Comparison of ENCODE assay signal across 22 mouse cellular contexts in genomic region chr11:12197542-12197941, GRCm38 (mm10).
DNase-seq lines count a peak whose midpoint lies in the region; ATAC-seq and TF ChIP-seq lines count a peak whose summit lies in the region.
"Had no signal": no experiment of that assay in that cellular context is flagged by ENCODE, and none has a peak within 500 bp of the region (broad histone marks: within the 10 kb centered on the region; RNA-seq: fewer than 3 reads in every experiment).

No protein-coding gene starts in this region.

- no peak overlapping the region for H3K27ac ChIP-seq in liver, embryonic 13.5 days
- H3K27ac ChIP-seq in liver, embryonic 15.5 days (replicated peaks) = no peak overlapping the region
- H3K27ac ChIP-seq in liver, embryonic 16.5 days (ENCODE audit: low read length) = no peak overlapping the region
- H3K27ac ChIP-seq in midbrain, postnatal 0 days (ENCODE audit: low read depth, low read length) = no peak overlapping the region
- H3K27ac ChIP-seq: embryonic facial prominence, embryonic 13.5 days; embryonic facial prominence, embryonic 15.5 days; forebrain, embryonic 10.5 days; forebrain, embryonic 12.5 days had no signal

- H3K9ac ChIP-seq in liver, embryonic 13.5 days = no peak overlapping the region
- no peak overlapping the region for H3K9ac ChIP-seq in liver, embryonic 15.5 days
- H3K9ac ChIP-seq in liver, embryonic 16.5 days (ENCODE audit: low read depth, low read length) = no peak overlapping the region
- H3K9ac ChIP-seq in midbrain, postnatal 0 days (replicated peaks; ENCODE audit: low read length, poor library complexity, severe bottlenecking) = no peak overlapping the region
- H3K9ac ChIP-seq: embryonic facial prominence, embryonic 13.5 days; embryonic facial prominence, embryonic 15.5 days; forebrain, embryonic 12.5 days had no signal

- no peak overlapping the region for H3K4me3 ChIP-seq in liver, embryonic 13.5 days (replicated peaks)
- no peak overlapping the region for H3K4me3 ChIP-seq in liver, embryonic 15.5 days (replicated peaks)
- H3K4me3 ChIP-seq in liver, embryonic 16.5 days (ENCODE audit: low read depth, low read length) = no peak overlapping the region
- no peak overlapping the region for H3K4me3 ChIP-seq in midbrain, postnatal 0 days (ENCODE audit: low read depth, low read length)
- H3K4me3 ChIP-seq: embryonic facial prominence, embryonic 13.5 days; embryonic facial prominence, embryonic 15.5 days; erythroblast, embryonic 14.5 days; forebrain, embryonic 10.5 days; forebrain, embryonic 12.5 days had no signal

- H3K27me3 ChIP-seq in liver, embryonic 13.5 days = no peaks in the 10 kb centered on the region; the same call in 1 of the 2 replicates
- H3K27me3 ChIP-seq in liver, embryonic 15.5 days = no peaks in the 10 kb centered on the region; the same call in none of the 2 replicates
- no peaks in the 10 kb centered on the region for H3K27me3 ChIP-seq in liver, embryonic 16.5 days (ENCODE audit: control insufficient read depth, insufficient read depth, low read depth, low read length)
- no peaks in the 10 kb centered on the region for H3K27me3 ChIP-seq in midbrain, postnatal 0 days (ENCODE audit: insufficient read depth, low read length)
- H3K27me3 ChIP-seq: embryonic facial prominence, embryonic 13.5 days; embryonic facial prominence, embryonic 15.5 days; forebrain, embryonic 12.5 days had no signal

- H3K4me2 ChIP-seq in liver, embryonic 13.5 days = no peak overlapping the region
- H3K4me2 ChIP-seq in liver, embryonic 15.5 days = no peak overlapping the region
- no peak overlapping the region for H3K4me2 ChIP-seq in liver, embryonic 16.5 days (ENCODE audit: low read depth, low read length)
- H3K4me2 ChIP-seq in midbrain, postnatal 0 days (ENCODE audit: low read depth, low read length, poor library complexity, severe bottlenecking) = no peak overlapping the region
- H3K4me2 ChIP-seq: embryonic facial prominence, embryonic 13.5 days; embryonic facial prominence, embryonic 15.5 days; forebrain, embryonic 12.5 days had no signal

- peak; percentile 73; the same call in 1 of the 2 replicates for ATAC-seq in liver, embryonic 13.5 days (ENCODE audit: low read depth)
- ATAC-seq in liver, embryonic 15.5 days (ENCODE audit: insufficient read depth) = peak; percentile 72
- peak; percentile 81; the same call in 1 of the 2 replicates for ATAC-seq in liver, embryonic 16.5 days (ENCODE audit: low read depth)
- ATAC-seq in midbrain, postnatal 0 days (ENCODE audit: low FRiP score) = no peak
- ATAC-seq: forebrain, embryonic 14.5 days had no signal

- no peaks in the 10 kb centered on the region for H3K9me3 ChIP-seq in liver, embryonic 13.5 days (replicated peaks)
- no peaks in the 10 kb centered on the region for H3K9me3 ChIP-seq in liver, embryonic 15.5 days (replicated peaks)
- no peaks in the 10 kb centered on the region for H3K9me3 ChIP-seq in liver, embryonic 16.5 days (replicated peaks; ENCODE audit: control insufficient read depth, low read length)
- H3K9me3 ChIP-seq in midbrain, postnatal 0 days (ENCODE audit: low read length) = no peaks in the 10 kb centered on the region
- H3K9me3 ChIP-seq: embryonic facial prominence, embryonic 13.5 days; embryonic facial prominence, embryonic 15.5 days; forebrain, embryonic 10.5 days; forebrain, embryonic 12.5 days had no signal

- no peak for DNase-seq in liver, embryonic 13.5 days
- DNase-seq in liver = no peak
- no peak for DNase-seq in lung, adult 18-20 months
- DNase-seq in midbrain, postnatal 0 days (ENCODE audit: low spot score) = no peak
- DNase-seq: adrenal gland, adult 2 months; adrenal gland, postnatal 10 days; adrenal gland, postnatal 25 days; cerebellum, adult 11 months; cerebellum, adult 18-20 months; cerebellum, adult 8-10 months; cerebellum, adult 9-11 months; cerebellum, postnatal 14 days; cerebellum, postnatal 36 days; embryo, embryonic 11 days had no signal

- no peaks in the 10 kb centered on the region for H3K4me1 ChIP-seq in liver, embryonic 13.5 days (replicated peaks)
- no peaks in the 10 kb centered on the region for H3K4me1 ChIP-seq in liver, embryonic 15.5 days (replicated peaks)
- H3K4me1 ChIP-seq in liver, embryonic 16.5 days (ENCODE audit: control insufficient read depth, low read depth, low read length) = no peaks in the 10 kb centered on the region
- H3K4me1 ChIP-seq in midbrain, postnatal 0 days (ENCODE audit: insufficient read depth, low read length) = no peaks in the 10 kb centered on the region
- H3K4me1 ChIP-seq: embryonic facial prominence, embryonic 13.5 days; embryonic facial prominence, embryonic 15.5 days; forebrain, embryonic 10.5 days; forebrain, embryonic 12.5 days had no signal

- H3K36me3 ChIP-seq in liver, embryonic 13.5 days = no peaks in the 10 kb centered on the region
- no peaks in the 10 kb centered on the region for H3K36me3 ChIP-seq in liver, embryonic 15.5 days (replicated peaks)
- H3K36me3 ChIP-seq in liver, embryonic 16.5 days (ENCODE audit: control insufficient read depth, insufficient read depth) = no peaks in the 10 kb centered on the region
- H3K36me3 ChIP-seq in midbrain, postnatal 0 days (ENCODE audit: insufficient read depth, low read length) = no peaks in the 10 kb centered on the region
- H3K36me3 ChIP-seq: embryonic facial prominence, embryonic 13.5 days; embryonic facial prominence, embryonic 15.5 days; forebrain, embryonic 10.5 days; forebrain, embryonic 12.5 days had no signal

- no peak for TF ChIP-seq CTCF in midbrain, postnatal 0 days (IDR thresholded peaks at IDR 0.05)

- 48% methylated on average over 4 of the region's 4 CpGs for WGBS in liver, embryonic 13.5 days (ENCODE audit: insufficient replicate concordance)
- WGBS in liver, embryonic 15.5 days (ENCODE audit: insufficient replicate concordance) = 47% methylated on average over 4 of the region's 4 CpGs
- WGBS in liver, embryonic 16.5 days (ENCODE audit: insufficient replicate concordance) = 46% methylated on average over 4 of the region's 4 CpGs
- 89% methylated on average over 4 of the region's 4 CpGs for WGBS in midbrain, postnatal 0 days
